Mouse (Mus musculus) lung, postnatal 4 days (tissue): ENCODE data around the gene Fgd3.
A peak's percentile ranks its signal among the peaks of the same experiment; 100 is the strongest.

Experiments
- DNase-seq, 2 experiments: peaks; one replicate each; pipeline ENCODE4 v3.0.0; 2021

The Fgd3 gene

DNA sequence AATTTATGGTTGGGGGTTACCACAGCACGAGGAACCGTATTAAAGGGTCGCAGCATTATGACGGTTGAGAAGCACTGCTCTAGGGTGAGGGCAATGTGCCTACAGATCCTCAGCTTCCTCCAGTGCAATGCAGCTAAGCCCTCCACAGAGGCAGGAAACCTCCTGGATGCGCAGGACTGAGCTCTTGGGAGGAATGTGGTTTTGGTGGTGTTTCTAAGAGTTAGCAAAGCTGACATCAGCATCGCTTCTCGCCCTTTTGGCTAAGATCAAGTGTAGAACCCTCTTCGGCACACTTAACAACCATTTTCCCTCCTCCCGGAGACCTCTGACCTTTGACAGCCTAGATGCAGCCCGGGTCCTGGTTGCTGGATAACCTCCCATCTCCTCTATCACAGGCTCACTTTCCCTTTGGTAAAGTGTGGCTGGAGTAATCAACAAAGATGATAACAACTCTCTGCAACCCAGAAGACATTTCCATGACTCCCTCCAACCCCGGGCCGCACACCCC is 72.8 kb downstream of the Fgd3 start:
- DNase-seq, result no peak

DNA sequence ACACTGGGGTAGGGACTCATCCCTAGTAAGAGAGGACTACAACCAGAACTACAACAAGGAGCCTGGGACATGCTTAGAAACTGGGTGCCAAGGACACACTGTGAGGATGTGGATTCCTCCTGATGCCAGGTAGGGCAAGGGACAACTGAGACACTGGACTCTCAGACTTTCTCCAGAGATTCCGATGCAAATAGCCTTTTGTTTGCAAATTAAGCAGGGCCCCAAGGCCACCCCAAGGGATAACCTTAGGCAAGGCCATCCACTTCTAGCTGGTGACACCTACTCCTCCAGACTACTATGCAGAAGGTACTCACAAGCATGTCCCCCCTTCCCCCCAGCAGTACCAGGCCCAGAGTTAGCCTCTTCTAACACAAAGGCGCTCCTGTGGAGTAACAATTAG is 73.5 kb downstream of the Fgd3 start:
- DNase-seq, result no peak

DNA sequence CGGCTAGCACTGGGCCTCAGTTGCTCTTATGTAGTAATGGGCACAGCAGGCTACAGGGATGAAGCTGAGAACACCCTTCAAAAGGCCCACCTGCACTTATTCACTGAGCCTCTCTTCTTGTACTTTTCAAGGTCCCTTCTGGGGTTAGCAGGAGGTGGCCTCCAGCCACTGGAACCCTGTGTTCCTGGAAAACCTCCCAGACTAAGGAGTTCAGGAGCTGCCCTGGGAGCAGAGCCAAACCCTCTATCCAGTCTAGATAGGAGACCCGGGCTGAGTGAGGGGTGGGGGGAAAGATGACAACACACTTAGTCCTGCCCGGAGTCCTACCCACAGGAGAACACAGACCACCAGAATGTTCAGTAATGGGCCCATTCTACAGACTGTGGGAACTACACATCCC is 74.1 kb downstream of the Fgd3 start:
- DNase-seq, result no peak

DNA sequence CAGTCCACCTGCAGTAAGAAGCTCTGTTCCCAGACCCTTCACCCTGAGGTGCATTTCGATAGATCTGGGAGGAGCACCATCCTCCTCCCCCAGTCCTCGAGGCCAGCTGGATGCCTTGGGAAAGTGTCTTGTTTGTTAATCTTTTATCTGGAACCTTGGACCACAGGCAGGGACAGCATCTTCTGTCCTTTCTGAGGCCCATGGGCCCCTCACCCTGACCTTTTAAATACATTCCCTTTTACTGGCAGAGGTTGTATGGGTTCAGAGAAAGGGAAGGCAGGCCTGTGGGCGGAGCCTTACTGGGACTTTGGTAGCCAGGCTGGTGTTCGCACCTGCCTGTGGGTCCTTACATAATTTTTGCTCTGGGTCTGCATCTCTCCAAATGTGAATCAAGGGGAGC is 74.9 kb downstream of the Fgd3 start:
- DNase-seq, result no peak

DNA sequence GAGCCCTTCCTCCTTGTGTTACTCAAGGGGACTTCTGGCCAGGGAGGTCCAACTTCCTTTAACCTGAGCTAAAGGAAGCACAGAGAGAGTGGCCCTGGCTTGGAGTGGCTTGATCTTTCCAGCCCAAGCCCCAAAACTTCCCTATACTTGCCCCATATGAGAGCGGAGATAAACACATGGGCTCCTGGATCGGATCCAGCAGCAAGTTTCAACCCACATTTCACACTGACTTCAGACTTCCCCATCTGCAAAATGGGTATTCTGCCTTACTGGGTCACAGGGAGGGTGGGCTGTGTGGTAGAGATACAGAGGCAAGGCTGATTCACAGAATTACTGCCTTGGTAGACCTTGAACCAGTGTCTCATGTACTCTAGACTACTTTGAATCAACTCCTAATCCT is 76.6 kb downstream of the Fgd3 start:
- DNase-seq, result no peak

DNA sequence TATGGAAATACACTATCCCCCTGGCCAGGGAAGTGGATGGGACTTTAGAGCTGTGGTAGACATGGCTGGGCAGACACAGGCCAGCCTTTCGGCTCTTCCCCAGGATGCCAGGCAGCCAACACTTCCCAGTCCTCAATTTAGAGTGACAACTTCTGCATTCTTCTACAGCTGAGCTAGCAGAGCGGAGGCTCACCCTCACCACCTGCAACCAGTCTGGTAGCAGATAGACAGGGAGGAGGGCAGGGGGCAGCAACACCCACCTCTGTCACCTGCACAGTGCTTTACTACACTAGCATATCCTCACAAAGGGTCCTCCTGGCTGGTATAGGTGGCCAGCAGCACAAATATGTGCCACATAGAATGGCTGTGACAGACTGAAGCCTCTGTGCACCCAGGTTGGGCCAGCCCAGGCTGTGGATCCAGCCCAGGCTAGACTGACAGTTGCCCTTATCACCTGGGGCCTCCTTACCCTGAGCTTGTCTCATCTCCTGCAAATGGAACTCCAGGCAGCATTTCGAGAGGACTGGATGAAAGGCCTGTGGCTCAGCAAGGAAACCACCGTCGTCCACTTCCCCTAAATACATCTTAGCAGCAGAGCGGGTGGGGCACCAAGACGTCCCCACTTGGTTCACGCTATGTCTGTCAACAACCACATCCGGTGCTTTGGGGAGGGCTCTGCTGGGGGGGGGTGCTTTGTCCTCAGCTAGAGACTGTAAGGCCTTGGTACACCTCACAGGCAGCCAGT is 77.6 kb downstream of the Fgd3 start:
- DNase-seq, result peak; percentile 67 to 76

DNA sequence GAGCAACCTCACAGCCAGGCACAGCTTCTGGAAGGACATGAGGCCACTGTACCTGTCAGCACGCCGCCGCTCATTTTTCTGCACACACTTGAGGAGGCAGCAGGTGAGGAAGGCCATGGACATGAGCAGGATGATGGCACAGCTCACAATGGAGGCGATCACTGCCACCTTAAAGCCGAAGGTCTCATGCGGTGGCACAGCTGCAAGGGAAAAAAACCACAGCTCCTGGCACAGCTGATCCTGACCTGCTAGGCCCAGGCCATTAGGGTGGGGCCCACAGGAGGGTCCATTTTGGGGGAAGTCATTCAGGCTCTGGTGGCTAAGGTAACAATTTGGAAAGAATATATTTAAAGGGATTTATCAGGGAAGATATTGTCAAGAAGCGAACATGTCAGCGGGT is 81.4 kb downstream of the Fgd3 start:
- DNase-seq, result no peak

DNA sequence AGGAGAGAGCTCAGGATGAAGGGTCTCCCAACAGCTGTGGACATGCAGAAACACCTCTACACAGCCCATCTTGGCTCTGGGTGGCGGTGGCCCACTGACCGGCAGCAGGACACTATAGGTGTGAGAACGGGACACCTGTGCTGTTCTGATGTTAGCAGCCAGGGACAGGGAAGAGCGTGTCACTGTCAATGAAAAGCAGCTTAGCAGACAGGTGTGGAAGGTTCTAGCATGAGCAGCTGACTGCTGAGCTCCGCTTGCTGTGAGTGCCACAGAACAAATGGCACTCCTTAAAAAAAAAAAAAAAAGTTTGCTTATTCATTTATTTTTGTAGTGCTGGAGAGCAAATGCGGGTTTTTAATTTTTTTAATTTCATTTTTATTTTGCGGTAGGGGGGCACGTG is 82.5 kb downstream of the Fgd3 start:
- no peak for DNase-seq

DNA sequence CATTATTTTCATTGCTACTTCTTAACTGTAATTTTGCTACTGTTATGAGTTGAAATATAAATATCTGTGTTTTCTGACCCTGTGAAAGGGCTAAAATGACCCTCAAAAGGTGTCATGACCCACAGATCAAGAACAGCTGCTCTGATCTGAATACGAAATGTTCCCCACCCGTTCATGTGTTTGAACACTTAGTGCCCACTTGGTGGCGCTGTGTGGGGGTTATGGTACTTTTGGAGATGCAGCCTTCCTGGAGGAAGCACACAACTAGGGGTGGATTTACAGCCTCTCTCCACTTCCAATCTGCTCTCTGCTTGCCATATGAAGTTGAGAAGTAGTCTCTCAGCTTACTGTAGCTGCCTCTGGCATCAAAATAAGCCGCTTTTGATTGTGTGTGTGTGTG is 85.4 kb downstream of the Fgd3 start:
- DNase-seq, result no peak

DNA sequence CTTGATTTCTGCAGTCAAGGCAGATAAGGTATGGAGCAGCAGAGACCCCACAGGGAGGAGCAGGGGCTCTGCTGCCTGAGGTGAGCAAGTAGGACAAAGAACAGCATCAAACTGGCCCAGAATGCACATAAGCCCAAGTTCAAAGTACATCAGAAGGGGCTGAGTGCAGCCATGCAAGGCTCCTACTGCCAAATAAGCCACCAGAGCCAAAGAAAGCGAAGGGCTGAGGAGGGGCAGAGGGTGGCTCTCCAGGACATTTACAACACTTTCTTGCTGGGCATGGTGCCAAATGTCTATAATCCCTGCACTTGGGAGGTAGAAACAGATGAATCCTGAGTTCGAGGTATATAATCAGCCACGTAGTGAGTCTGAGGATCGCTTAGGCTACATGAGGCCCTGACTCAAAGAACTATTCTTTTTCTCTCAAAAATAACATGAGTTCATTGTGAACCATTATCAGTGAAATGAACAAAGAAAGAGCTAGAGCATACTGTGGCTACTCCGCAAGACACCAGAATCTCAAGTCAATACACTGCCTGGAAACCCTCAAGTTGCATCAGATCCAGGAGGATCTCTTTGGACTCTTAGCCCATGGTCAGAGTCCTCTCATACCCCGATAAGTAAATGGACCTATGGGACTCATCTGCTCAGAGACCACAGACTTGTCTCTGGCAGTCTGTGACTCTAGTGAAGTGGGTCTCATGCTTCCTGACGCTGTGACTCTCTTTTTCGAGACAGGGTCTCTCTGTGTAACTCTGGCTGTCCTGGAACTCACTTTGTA is 86.1 kb downstream of the Fgd3 start:
- DNase-seq, result no peak

DNA sequence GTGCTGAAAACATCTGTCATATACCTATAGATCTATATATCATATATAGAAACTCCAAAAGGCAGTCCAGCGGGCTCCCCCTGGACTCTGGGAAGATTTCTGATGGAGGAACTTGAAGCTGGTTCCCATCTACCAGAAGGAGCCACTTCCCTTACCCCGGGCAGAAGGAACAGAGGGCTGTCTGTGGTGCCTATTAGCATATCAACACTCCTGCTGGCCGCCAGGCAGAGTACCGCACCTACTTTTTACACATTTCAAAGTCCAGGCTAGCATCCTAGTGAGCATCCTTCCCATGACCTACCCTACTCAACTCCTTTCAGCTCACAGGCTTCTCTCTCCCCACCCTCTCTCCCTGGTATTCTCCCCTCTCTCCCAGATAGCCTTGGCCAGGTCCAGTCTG is 94.5 kb downstream of the Fgd3 start:
- DNase-seq, result no peak

DNA sequence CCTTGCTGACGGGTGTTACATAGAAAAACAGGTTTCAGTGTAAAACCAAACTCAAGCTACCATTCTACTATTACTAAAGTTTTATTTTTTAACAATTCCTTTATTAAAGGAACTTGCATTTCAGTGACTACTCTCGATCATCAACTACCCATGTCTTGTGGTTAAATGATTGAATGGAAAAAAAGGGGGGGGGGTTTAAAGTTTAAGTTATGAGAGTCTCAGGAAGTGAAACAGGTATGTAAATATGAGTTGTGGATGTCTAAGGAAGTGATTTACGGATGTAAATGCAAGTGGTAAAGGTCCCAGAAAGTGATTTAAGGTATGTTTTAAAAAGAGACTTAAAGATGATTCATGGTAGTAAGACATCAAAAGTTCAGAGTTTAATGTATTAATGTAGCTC is 95.0 kb downstream of the Fgd3 start:
- DNase-seq, result no peak

DNA sequence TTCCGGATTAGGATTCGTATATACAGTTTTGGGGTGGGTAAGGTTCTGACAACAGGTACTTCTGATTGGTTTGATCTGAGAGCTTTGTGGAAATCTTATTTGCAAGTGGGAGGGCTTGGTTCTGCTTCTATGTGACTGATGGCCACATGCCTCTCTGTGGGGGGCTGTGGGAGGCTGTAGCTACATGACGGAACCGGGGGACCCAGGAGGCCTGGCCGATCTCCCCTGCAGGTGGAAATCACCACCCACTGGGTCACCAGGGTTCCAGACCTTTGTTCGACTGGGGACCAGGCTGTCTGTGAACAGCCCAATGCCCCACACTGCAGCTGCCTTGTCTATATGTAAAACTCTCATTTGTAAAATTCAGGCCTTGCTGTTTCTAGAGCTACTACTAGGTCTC is 95.4 kb downstream of the Fgd3 start:
- no peak for DNase-seq

DNA sequence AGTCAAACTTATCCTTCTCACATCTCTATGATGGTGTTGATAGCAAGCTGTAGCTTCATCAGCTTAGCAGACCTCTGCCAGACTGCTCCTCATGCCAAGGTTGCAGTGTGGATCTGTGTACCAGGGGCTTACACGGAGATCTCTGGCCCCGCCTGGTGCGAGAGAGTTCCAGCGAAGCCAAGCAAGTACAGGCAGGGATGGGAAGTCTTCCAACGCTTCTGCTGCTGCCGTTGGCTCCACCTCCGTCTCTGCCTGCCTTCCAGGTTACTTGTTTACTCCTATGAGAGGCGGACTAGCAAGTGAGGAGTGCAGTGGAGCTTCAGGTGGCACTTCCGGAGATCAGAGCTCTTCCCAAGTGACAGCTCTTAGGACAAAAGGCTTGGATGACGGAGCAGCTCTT is 95.8 kb downstream of the Fgd3 start:
- DNase-seq, result no peak

DNA sequence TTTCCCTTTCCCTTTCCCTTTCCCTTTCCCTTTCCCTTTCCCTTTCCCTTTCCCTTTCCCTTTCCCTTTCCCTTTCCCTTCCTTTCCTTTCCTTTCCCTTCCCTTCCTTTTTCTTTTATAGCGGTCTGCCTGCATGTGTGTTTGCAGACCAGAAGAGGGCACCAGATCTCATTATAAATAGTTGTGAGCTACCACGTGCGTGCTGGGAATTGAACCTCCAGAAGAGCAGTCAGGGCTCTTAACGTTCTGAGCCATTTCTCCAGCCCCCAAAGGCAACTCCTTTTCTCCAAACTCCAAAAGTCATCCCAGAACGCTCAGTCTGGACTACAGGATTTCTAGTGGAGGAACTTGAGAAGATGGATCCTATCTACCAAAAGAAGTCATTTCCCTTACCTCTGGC is 99.2 kb downstream of the Fgd3 start:
- no peak for DNase-seq

DNA sequence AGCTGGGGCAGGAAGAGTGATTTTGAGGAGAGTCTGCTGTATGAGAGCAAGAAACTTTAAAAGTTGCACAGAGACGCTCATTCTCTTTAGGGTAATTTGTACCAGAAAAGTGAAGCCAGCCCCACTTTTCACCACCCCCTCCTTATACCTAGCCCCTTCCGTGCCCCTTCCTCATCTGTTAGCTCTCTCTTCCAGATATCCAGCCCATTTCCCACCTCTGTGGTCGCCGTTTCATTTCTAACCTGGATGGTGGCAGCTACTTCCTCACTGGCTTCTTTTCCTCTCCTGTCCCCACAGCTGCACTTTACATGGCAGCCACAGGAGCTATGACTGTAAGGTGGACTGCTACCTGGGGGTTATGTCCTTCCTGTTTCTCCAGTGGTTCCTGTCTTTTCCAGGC is 100.7 kb downstream of the Fgd3 start:
- DNase-seq, result no peak

DNA sequence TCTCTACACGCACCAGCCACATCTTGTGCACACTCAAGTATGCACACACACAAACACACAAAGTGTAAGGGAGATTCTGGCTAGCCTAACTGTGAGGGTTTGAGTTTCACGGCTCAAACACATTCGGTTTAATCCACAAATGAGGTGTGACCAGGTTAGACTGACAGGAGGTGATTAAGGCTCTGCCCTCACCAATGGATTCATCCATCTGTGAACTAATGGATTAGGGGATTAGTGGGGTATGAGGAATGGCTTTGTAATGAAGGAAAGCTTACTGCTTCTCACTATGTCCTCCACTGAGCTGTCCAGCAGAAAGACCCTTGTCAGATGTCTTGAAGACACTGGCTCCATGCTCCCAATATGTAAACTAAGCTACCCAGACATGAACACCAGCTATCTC is 101.5 kb downstream of the Fgd3 start:
- DNase-seq, result no peak

DNA sequence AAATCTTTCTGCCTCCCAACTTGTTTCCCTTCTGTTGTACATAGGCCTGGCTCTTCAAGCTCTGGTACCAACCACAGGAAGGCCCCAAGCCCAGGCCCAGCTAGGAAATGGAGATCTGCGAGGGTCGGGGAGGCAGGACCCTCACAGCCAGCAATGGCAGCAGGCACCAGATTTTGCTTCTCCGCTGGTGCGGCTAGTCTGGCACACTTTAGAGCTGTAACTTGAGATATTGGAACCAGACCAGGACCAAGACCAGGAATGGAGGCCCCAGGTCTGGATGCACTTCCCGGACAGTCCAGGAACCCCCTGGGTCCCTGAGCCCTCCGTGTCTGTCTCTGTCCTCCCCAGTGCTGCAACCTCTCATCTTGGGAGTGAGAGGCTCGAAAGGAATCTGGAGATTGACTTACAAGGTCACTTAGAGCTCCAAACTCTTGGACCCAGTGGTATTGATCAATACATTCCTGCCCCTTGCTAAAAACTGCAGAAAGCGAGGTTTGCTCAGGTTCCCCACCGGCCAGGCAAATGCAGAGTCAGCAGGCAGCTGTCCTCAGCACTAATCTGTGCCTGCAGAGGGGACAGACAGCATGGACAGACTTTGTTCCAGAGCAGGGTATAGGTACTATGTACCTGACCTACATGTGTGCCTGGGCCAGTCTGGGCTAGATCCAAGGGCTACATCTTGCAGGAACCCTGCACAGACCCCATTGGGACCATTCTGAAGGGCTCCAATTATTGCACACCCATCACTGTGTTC is 103.1 kb downstream of the Fgd3 start:
- DNase-seq, result no peak

DNA sequence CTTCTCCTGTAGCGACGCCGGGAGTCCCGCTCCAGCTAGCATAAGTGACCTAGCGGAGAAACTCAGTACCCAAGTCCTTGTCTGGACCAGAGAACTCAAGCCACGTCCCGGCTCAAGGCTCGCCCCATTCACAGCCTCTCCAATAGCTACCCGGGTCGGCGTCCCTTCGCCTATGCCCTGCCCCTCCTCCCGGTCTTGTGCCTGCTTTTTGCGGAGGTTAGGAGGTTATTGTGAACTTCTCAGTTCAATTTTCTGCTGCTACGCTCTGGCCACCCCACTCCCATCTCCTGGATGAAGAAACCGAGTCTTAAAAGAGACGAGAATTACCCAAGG is 103.9 kb downstream of the Fgd3 start:
- no peak for DNase-seq

DNA sequence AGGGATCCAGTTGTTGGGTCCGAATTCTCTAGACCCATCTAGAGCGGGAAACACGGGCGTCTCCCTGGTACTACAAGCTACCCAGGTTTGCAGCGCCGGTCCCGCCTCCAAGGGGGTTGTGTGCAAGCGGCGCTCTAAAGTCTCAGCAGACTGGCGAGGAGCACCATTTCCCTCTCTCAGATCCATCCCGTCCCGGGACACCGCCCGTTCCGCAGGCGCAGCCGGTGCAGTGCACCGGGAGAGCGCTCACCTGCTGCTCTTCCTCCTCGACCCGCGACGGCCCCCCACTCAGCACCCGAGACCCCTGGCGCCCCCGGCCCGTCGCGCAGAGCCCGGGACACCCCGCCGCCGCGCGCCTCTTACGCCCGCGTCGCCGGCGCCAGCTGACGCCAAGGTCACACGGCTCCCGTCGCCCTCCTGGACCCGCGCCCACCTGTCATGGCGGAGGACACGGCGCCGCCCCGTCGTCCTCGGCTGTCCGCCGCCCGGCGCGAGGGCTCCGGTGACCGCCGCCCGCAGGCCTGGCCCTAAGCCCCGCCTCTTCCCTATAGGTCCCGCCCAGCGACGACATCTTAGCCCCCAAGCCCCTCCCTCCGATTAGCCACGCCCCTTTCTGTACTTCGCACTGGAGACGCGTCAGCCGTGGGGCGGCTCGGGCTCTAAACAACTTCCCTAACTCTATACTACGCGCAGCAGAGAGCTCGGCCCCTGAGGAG is 104.4 kb downstream of the Fgd3 start, which contains the start of gene Card19:
Card19 (minus strand) TSS at position 534 of the 716 bp plus-strand sequence.
- DNase-seq, result peak; percentile 97 to 98

DNA sequence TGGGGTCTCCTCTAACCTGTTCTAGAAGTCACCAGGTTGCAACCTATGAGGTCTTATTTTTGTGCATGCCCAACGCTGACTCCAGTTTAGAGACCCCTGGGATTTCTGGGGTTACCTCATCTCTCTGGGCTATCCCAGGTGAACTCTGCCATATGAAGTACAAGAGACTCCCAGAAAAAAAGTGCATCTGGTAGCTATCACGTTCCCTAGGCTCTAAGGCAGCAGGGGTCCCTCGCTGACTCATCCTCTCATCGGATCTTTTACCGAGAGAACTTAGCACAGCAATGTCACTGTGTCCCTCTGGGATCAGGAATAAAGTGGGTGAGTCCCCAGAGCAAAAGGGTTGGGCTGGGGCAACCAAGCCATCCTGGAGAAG is 105.0 kb downstream of the Fgd3 start:
- no peak for DNase-seq

DNA sequence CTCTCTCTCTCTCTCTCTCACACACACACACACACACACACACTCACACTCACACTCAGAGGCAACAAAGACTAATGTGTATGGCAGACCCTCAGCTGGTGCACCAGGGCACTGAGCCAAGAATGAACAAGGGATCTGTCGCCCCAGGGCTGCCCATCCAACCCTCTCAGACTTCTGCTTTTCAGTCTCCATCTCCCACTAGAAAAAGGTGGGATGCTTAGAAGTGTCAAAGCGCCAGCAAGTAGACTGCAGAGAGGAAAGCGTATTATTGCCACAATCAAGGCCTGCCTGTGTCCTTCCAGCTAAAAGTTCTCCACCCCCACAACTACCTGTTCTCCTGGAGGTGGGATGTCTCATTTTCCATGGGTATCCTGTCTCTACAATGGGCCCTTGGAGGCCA is 105.7 kb downstream of the Fgd3 start:
- DNase-seq, result no peak

DNA sequence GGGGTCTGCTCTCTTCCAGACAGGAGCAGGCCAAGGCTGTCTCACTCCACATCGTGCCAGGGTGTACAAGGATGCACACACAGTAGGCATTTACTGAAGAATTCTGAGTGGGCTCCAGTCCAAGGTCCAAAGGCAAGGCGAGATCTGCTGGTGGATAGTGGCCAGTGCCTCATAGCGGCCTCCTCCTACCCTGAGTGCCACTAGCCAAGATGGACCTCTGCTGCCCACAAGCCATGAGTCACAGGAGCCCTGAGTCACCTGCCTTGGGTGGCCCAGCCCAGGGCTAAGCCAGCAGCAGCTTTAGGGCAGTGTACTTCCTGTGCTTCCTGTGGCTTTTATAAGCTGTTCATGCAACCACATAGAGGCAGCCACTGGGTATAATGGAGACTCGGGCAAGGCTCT is 106.6 kb downstream of the Fgd3 start:
- peak; percentile 59 to 72 for DNase-seq
